Mouse (Mus musculus): ENCODE measurements at regions not wholly inside any gene's neighbourhood (a gene's known extent, or its start where the extent isn't known, plus 50 kb on each side); places are given as distances from the start of the nearest gene placed in this dataset.

- no peak for DNase-seq
Observed at GRCm38 (mm10) chr3:103464729-103465128, 110.3 kb upstream of the Syt6 start.

GRCm38 (mm10) chr3:103465132-103465690 lies 109.8 kb upstream of the Syt6 start:
- no peak for DNase-seq

GRCm38 (mm10) chr3:103465948-103466347 lies 109.1 kb upstream of the Syt6 start:
- DNase-seq = no peak

GRCm38 (mm10) chr3:103470586-103471400 lies 104.2 kb upstream of the Syt6 start:
- DNase-seq = no peak

- DNase-seq = no peak
Observed at GRCm38 (mm10) chr3:103472598-103472997, 102.4 kb upstream of the Syt6 start.

- no peak for DNase-seq
Observed at GRCm38 (mm10) chr3:103473336-103473735, 101.7 kb upstream of the Syt6 start.

GRCm38 (mm10) chr3:103479845-103480543 lies 95.0 kb upstream of the Syt6 start:
- DNase-seq = no peak

GRCm38 (mm10) chr3:103480676-103481075 lies 94.4 kb upstream of the Syt6 start:
- DNase-seq = no peak

- DNase-seq = no peak
Observed at GRCm38 (mm10) chr3:103483316-103483715, 91.7 kb upstream of the Syt6 start.

GRCm38 (mm10) chr3:103483762-103484161 lies 91.3 kb upstream of the Syt6 start:
- DNase-seq = no peak

- peak; percentile 44 to 49 for DNase-seq
Observed at GRCm38 (mm10) chr3:103489786-103490185, 85.2 kb upstream of the Syt6 start.

- DNase-seq = no peak
Observed at GRCm38 (mm10) chr3:103490966-103491365, 84.1 kb upstream of the Syt6 start.

- DNase-seq = no peak
Observed at GRCm38 (mm10) chr3:103492211-103492610, 82.8 kb upstream of the Syt6 start.

GRCm38 (mm10) chr3:103493623-103494022 lies 81.4 kb upstream of the Syt6 start:
- DNase-seq = no peak

GRCm38 (mm10) chr3:103494043-103494442 lies 81.0 kb upstream of the Syt6 start:
- no peak for DNase-seq

GRCm38 (mm10) chr3:103496083-103496482 lies 78.9 kb upstream of the Syt6 start:
- no peak for DNase-seq

- no peak for DNase-seq
Observed at GRCm38 (mm10) chr3:103496683-103497082, 78.3 kb upstream of the Syt6 start.

GRCm38 (mm10) chr3:103497696-103498095 lies 77.3 kb upstream of the Syt6 start:
- peak; percentile 36 to 46 for DNase-seq

GRCm38 (mm10) chr3:103498458-103498857 lies 76.6 kb upstream of the Syt6 start:
- no peak for DNase-seq

GRCm38 (mm10) chr3:103499801-103500200 lies 75.2 kb upstream of the Syt6 start:
- DNase-seq = no peak

GRCm38 (mm10) chr3:103500366-103500765 lies 74.7 kb upstream of the Syt6 start:
- DNase-seq = no peak

GRCm38 (mm10) chr3:103504160-103504559 lies 70.9 kb upstream of the Syt6 start:
- no peak for DNase-seq

GRCm38 (mm10) chr3:103513411-103513810 lies 61.6 kb upstream of the Syt6 start:
- DNase-seq = no peak
